Mouse (Mus musculus): ENCODE results near the gene Avil.

The Avil gene

DNA sequence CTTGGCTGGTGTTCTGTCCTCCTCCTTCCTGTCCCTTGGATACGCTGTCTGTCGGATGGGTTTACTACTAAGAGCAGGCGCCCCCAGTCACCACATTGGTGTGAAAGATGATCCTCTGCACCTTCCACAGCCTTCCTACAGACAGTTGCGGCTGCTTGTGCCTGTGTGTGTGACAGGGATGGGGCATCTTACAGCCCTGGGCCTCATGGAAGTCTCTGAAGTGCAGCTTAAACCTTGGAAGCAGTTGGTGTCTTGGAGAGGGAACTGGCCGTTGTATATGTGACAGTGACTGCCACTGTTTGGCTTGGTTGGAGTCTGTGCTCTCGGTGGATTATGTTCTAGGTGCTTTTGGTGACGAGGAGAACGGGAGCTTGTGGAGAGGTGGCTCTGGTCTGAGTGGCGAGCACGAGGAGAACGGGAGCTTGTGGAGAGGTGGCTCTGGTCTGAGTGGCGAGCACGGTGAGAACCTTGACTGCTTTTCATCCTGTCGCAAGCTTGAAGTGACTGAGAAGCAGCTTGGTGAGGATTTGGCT is 17.2 kb upstream of the Avil start:
- DNase-seq = no peak

DNA sequence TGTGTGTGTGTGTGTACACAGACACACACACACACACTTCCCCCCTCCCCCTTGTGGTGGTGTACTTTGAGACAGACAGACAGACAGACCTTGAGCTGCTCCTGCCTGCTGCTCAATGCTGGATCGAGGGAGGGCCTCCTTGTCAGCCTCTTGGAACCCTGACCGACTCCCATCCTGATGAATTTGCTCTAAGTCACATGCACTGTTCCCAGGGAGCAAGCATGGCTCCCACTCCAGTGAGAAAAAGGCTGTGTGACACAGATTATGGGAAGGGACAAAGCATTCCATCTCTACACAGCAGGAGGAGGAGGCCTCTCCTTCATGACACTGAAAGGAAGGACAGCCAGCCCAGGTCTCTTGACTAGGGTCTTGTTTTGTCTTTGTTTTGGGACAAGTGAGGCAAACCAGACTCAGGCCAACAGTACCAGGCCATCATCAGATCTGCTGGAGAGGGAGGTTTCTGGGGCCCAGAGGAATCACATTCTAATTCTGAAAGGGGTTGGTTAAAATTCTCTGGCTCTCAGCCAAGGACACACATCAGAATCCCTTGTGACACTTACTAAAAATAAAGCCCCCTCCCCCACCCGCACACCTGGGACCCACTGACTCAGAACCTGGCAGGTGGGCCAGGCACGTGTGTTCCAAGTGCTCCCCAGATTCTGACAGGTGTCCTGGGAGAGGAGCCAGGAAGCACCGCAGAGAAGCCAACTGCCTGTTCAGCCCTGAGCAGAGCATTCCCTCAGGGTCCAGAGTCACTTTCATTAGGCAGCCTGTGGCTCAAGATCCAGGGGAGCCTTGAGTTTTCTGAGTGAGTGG is 16.1 kb upstream of the Avil start:
- peak; percentile 88 for DNase-seq

DNA sequence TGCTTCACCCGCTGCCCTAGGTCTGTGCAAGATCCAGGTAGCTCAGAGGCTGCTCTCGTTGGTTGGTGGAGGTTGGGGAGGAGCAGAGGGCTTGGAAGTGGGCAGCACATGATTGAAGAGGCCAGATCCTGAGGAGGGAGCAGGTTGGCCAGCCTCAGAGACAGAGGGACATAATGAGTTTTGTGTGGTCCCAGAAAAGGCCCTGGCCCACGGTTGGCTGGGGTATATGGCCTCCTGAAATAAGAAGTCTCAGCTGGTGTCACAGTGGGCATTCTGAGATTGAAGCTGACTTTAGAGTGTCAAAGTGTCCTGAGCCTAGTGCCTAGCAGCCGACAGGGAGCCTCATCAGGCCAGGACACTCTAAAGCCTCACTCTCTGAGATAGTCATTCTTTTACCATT is 15.4 kb upstream of the Avil start:
- no peak for DNase-seq

DNA sequence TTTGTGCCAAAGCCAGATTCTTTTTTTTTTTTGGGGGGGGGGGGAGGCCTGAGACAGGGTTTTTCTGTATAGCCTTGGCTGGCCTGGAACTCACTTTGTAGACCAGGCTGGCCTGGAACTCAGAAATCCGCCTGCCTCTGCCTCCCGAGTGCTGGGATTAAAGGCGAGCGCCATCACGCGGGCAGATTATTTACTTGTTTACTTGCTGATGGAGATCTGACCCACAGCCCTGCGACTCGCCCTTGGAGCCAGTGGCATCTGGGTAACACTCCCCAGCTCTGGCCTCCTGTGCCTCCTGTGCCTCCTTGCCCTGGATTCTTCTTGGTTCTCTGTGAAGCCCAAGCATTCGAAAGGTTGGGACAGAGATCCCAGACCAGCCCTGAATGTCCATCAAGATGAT is 14.9 kb upstream of the Avil start:
- DNase-seq = peak; percentile 51

DNA sequence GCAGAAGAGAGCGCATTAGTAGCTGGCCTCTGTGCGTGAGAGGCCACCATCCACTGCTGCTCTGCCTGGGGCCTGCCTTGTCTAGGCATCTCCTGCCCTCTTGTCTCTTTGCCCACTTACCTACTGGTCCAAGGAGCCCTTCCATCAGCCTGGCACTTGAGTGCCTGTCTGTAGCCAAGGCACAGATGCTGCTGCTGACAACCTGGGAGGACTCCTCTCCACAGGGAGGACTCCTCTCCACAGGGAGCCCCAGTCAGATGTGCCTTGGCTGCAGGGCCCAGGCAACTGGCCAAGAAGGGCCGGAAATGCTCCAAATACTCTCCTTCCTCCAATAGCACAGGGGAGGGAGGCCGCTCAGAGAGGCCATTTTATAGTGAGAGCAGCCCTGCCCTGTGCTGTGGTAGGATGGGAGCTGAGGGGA is 14.0 kb upstream of the Avil start:
- DNase-seq = peak; percentile 89

DNA sequence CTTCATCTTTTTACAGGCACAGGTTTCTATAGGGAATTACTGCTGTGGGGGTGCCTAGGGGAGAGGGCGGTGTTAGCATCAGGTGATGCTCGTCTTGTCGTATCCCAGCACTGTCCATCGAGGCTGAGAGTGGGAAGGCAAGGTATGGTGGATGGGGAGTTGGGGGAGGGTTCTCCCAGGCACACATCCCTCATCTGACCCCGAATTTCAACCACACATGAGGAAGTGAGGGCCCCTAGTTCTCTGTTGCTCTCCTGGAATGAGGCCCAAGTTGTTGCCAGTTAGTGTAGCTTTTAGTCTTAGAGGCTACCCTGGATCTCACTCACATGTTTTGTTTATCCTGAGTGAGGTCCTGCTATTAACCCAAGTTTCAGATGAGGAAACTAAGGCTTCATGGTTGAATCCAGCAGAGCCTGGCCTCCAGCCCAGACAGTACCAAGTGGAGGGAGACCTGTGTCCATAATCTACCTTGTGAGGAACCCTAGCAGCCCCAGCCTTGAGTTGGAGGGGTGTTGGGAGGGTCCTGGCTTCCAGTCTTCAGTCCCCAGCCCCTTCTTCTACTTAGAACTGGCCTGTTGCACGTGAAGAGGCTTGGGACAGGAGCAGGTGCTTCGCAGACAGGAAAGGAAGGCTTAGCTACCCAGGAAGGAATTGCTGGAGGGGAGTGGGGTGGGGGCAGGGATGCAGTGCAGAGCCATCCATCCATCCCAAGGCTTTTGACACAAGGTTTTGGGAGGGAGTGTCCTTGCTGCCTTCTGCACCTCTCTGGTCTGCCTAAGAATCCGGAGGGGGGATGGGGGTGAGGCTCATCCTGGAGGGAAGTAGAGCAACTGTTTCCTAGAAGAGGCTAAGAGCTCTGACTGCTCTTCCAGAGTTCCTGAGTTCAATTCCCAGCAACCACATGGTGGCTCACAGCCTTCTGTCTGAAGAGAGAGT is 13.1 kb upstream of the Avil start:
- no peak for DNase-seq

DNA sequence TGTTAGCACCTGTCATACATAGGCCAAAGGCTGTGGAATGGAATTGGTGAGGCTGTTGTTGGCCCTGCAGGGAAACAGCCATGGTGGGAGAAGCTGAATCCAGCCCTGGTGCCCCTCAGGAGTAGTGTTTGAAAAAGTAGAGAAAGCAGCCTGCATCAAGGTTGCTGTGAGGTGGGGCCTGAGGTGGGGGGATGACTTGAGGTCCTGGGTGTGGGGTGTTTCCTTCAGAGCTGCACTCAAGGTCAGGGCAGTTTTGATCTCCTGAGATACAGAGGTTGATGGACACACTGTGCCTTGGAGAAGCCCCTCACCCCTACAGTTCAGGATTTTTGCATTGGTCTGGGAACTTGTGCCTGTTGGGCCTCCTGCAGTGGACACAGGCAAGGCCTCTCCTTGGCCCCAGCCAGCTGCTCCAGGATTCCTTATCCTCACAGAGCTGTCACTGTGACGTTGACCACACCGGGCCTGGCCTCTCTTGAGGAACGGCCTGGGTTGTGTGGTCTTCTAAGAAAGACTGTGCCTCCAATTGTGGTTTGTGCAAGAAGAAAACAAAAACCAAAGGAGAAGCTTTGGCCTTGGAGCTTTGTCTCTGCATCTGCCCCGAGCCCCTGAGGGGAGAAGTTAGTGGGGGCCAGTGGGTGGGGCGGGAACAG is 11.9 kb upstream of the Avil start:
- DNase-seq = no peak

DNA sequence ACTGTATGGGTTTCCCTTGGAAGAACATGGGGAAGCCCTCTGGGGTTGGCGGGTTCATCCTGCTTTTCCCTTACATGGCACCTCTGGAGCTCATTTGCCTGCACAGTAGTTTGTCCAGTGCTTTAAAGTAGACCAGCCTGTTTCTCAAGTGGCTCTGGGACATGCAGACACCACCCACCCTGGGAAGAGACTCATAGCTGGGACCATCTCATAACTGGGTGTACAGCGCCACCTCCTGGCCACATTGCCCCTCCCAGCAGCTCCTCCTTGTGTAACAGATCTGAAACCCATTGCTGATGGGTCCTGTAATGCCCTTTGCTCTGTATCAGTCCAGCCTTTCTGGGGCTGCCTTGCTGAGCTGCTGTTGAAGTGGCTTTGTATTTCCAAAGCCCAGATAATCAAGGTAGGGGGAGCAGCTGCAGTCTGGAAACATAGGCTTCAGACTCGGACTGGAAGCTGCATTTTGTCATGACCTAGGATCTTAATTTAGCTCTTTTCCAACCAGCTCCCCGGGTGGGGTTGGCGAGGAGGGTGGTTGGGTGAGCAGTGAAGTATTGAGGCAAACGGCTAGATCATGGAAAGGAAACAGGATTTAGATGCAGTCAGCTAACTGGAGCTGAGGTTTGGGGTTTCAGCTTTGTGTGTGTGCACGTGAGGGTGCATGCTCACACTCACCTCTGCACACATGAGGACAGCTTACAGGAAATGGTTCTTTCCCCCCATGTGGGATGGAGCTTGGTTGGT is 10.0 kb upstream of the Avil start:
- peak; percentile 89 for DNase-seq

DNA sequence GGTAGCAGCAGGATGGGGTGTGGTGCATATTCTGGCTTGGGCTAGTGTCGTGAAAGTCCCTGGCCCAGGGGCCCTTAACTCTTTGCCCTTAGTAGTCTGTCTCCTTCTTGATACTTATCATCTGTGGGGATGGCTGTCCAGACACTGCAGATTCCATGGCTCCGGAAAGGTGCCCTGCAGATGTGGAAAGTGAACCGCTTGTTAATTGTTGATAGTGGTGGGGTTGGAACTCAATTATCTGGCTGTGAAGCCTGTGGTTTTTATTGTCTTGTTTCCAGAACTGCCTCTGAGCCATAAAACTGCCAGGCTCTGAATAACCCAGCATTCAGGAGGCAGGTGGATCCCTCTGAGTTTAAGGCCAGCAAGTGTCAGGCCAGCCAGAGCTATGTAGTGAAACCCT is 8.8 kb upstream of the Avil start:
- DNase-seq = no peak

DNA sequence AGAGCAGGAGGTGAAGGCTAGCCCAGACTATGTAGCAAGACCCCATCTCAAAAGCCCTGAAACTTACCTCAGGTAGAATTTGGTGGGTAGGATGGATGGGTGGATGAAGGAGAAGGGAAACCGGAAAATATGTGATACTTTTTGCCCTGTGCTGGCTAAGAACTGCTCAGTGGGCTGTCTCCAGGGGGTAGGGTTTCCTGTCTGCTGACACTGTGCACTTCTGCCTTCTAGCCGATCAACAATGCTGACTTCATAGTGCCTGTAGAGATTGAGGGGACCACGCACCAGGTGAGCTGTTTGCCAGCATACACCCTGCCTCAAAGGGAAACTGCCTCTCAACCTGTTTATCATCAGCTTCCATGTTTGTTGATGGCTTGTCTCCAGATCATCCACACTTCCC is 6.9 kb upstream of the Avil start:
- no peak for DNase-seq

DNA sequence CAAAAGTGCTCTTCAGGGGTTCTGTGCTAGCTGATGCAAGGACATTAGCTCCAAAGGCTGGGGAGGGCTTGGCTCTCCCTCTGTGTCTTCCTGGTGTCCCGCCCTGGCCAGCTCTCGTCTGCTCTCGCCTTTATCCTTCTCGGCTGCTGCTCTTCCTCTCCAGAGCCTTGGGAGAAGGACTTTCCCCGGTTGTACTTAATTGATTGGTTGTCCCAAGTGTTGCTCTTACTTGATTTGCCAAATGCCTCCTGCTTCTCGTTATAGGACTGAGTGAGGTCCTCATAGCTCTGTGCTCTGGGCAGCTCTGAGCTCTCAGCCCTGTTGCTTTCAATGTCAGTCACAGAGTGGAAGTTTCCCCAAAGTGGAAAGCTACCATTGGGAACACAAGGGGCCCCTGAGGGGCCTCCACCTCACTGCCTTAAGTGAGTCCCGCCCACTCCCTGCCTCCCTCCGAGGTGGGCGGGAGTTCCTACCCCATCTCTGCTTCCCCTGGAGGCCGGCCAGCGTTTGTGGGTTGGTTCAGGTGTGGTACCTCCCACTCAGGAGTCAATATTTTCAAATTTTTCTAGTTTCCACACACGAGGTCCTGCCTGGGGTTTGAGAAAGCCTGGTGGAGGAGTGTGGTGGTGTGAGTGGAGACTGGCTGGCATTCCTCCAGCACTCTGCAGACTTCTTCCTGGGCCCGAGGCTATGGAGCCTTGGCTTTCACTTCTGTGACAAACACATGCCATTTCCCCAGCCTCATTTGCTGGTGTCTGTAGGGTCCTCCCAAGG is 3.0 kb upstream of the Avil start:
- DNase-seq = no peak

DNA sequence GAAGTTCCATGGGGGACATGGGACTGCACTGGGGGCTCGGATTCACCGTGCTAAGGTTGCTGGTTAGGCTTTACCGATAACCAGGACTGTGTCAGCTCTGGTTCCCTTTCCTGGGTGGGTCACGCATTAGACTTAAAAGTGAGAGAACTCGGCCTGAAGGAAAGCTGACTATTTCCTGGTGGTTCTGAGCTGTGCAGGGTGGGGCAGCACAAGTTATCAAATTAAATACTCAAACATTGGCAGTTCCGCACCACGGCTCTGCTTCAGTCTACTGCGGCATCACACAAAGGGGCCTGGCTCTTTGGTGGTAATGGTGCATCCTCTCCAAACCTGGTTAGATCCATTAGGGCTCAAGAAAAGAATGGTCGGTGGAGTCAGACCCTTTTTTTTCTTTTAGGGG is 788 bp downstream of the Avil start:
- DNase-seq = no peak

DNA sequence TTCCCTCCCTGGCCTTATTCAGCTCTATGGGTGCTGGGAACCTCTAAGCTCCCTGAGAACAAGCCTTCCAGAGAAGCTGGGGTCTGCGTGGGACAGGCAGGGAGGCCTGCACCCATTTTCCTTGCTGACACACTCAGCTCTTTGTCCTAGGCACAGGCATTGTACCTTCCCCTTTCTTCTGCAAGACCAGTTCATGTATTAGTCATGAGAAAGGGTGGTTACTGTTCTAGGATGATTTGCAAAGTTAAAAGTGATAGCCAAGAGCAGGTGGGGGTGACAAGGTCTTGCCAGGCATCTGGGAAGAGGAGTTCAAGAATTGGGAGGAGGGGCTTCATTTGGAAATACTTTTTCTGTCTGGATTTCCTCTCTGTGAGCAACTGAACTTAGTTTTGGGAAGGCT is 1.5 kb downstream of the Avil start:
- DNase-seq = no peak

DNA sequence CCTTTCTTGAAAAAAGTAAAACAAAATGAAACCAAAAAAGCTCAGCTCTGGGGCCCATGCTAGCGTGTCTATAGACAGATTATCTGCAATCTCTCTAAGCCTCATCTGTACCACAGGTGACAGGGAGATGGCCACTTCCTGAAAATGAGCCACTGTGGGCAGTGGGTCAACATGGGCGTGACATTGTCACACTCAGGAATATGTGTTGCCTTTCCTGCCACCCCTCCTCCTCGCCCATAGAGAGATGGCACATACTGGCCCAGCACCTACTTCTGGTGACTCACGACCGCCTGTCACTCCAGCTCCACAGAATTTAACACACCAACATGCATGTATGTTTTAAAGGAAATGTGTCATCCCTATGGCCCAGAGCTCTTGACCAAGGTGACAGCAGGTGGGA is 2.3 kb downstream of the Avil start:
- DNase-seq = no peak

DNA sequence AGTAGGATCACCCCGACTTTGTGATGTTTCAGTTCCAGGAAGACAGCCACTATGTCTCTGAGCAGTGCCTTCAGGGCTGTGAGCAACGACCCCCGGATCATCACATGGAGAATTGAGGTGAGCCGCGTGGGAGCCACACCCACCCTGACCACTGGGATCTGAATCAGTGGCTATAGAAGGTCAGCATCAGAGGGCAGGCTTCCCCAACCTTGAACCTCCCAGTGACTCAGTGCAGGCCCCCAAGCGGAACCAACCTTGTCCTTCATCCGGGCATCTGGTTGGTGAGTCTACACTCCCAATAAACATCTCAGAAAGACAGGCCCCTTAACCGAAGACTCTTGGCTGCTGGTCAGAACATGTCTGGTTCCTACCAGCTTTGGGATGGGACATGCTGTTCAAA is 2.8 kb downstream of the Avil start:
- no peak for DNase-seq

DNA sequence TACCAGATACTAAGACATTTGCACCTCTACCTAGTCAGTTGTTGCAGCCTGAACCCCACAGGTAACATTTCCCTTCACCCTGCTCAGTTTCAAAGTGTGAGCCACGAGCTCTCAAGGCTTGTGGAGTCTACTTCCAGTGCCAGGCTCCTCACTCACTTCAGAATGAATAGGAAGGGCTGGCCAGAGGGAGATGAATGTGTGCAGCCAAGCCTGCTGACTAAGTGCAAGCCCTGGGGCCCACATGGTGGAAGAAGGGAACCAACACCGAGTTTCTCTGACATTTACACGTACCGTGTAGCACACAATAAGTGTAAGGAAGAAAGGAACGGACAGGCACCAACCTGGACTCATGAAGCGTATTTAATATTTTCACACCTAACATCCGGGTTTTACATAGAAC is 3.3 kb downstream of the Avil start:
- DNase-seq = no peak

DNA sequence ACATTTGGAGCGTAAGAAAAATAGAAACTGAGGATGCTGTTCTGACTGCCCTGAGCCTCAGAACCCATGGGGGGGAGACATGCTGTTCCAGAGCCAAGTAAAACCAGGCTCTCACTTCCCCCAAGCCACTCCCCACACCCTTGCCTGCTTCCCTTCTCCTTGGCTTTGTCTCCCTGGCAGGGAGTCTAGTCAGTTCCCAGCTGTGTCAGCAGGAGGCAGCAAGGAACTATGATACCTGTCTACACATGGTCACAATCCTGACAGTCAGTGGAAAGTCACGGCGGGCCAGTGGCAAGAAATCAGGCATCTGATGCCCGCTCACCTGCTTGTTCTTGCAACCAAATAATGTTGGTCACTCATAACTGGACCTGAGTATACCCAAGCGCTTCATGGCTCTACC is 16.0 kb downstream of the Avil start:
- no peak for DNase-seq

DNA sequence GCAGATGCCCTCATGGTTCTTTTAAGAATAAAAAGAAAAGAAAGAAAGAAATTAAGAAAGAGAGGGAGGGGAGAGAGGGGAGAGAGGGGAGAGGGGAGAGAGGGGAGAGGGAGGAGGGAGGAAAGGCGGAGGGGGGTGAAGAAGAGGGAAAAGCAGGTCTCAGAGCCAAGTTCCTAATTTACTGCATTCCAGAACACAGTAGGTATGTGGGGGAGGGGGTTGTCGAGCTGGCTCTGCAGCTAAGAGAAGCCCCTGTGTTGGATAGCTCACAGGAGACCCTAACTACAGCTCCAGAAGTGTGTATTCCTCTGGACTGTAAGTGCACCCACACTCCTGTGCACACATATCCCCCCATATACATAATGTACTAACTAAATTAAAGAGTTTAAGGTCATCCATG is 16.6 kb downstream of the Avil start:
- no peak for DNase-seq

DNA sequence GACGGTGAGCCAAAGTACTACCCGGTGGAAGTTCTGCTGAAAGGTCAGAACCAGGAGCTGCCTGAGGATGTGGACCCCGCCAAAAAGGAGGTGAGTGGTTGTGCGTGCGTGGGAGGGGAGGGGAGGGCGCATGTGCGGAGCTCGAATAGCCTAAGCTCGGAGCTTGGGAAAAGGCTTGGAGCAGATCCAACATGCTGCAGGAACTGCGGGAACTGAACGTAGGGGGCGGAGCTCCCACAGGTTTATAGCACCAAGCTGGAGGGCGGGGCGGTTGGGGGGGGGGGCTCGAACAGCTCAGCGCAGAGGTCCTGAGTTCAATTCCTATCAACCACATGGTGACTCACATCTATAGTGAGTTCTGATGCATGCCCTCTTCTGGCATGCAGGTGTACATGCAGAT is 17.9 kb downstream of the Avil start:
- no peak for DNase-seq

DNA sequence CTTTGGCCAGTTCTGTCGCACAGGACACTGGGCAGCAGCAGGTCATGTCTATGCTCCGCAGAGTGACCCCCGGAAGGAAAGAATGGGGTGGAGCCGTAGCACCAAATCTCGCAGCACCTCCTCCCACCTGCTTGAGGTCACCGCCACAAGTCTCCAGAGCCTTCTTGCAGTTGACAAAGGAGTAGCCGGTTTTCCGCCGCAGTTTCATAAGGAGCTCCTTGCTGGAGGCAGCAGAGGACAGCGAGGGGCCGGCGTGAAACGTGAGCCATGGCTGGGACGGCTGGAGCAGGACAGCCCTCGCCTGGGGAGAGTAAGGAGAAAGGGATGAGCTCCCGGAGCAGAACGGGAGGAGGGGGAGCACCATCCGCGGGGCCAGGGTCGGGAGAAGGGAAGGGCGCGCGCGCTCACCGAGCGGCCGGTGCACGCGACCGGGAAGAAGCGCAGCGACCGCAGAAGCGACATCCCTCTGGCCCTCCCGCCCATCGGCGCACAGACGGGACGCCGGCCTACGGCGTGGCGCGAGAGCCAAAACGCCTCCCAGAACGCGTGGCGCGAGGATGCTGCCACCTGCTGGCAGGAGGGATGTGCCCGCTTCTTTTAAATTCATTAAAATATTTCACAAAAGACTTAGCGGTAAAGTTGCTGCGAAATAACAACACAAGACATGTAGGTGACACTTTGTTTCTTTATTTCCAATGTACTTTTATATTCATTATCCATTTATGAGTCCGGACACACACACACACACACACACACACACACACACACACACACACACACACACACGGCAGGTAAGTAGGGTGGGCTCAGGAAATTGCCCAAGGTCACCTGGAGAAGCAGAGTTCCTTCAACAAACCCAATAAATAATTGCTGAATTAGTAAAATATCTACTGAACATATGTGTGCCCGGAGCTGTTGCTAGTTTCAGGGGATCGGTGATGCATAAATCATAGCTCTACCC is 30.1 kb downstream of the Avil start, which contains the start of gene Tsfm:
Tsfm (minus strand) TSS at position 505 of the 961 bp plus-strand sequence.
- DNase-seq = peak; percentile 94

All from cerebellum, adult 8-10 months (tissue).